Mouse (Mus musculus): Measurements from ENCODE around the gene Tmigd1. TPM values are rescaled to one million over a fixed set of nuclear protein-coding genes. Genes with fewer than 3 reads are reported as not detected.

Gene Tmigd1
- polyA plus RNA-seq, 1 experiment from 2014 or later = not detected

GRCm38 (mm10) chr11:76908651-76909050 lies 6.7 kb downstream of the Tmigd1 start:
- H3K4me1 ChIP-seq (ENCODE audit: control insufficient read depth, insufficient read depth, low read length) = no peaks in the 10 kb centered on the region
- no peak overlapping the region for H3K27ac ChIP-seq (ENCODE audit: low read length)
- no peaks in the 10 kb centered on the region for H3K9me3 ChIP-seq (ENCODE audit: control insufficient read depth, low read depth, low read length)
- no peak overlapping the region for H3K9ac ChIP-seq (replicated peaks; ENCODE audit: low read depth, low read length)
- no peak for ATAC-seq (ENCODE audit: insufficient number of reproducible peaks, insufficient read depth, low FRiP score, low read depth)
- no peaks in the 10 kb centered on the region for H3K27me3 ChIP-seq (ENCODE audit: control insufficient read depth, insufficient read depth, low read length)
- 85% methylated on average over 7 of the region's 7 CpGs for WGBS
- no peaks in the 10 kb centered on the region for H3K36me3 ChIP-seq (ENCODE audit: control insufficient read depth, insufficient read depth, low read length)
- no peak overlapping the region for H3K4me3 ChIP-seq (ENCODE audit: low read depth, low read length)
- no peak overlapping the region for H3K4me2 ChIP-seq (replicated peaks; ENCODE audit: low read depth, low read length)

- Histone ChIP-seq H3K9ac (replicated peaks; ENCODE audit: low read depth, low read length) (no peak overlapping the region), H3K27ac (ENCODE audit: low read length) (no peak overlapping the region), H3K9me3 (ENCODE audit: control insufficient read depth, low read depth, low read length) (no peaks in the 10 kb centered on the region), H3K4me2 (replicated peaks; ENCODE audit: low read depth, low read length) (no peak overlapping the region), H3K27me3 (ENCODE audit: control insufficient read depth, insufficient read depth, low read length) (no peaks in the 10 kb centered on the region), H3K4me3 (ENCODE audit: low read depth, low read length) (no peak overlapping the region), H3K4me1 (ENCODE audit: control insufficient read depth, insufficient read depth, low read length) (no peaks in the 10 kb centered on the region), H3K36me3 (ENCODE audit: control insufficient read depth, insufficient read depth, low read length) (no peaks in the 10 kb centered on the region)
- no peak for ATAC-seq (ENCODE audit: insufficient number of reproducible peaks, insufficient read depth, low FRiP score, low read depth)
- 53% methylated on average over 3 of the region's 3 CpGs for WGBS
These were observed 9.5 kb downstream of the Tmigd1 start for GRCm38 (mm10) chr11:76911325-76912054.

- Histone ChIP-seq H3K36me3 (ENCODE audit: control insufficient read depth, insufficient read depth, low read length) (no peaks in the 10 kb centered on the region), H3K4me1 (ENCODE audit: control insufficient read depth, insufficient read depth, low read length) (0 out of 2 replicates have a peak, but pooled peaks cover 4% of the 10 kb centered on the region), H3K9me3 (ENCODE audit: control insufficient read depth, low read depth, low read length) (no peaks in the 10 kb centered on the region), H3K4me3 (ENCODE audit: low read depth, low read length) (no peak overlapping the region), H3K27me3 (ENCODE audit: control insufficient read depth, insufficient read depth, low read length) (no peaks in the 10 kb centered on the region), H3K4me2 (replicated peaks; ENCODE audit: low read depth, low read length) (no peak overlapping the region), H3K9ac (replicated peaks; ENCODE audit: low read depth, low read length) (no peak overlapping the region), H3K27ac (ENCODE audit: low read length) (no peak overlapping the region)
- WGBS = 50% methylated on average over 7 of the region's 7 CpGs
- no peak for ATAC-seq (ENCODE audit: insufficient number of reproducible peaks, insufficient read depth, low FRiP score, low read depth)
These were observed 10.1 kb downstream of the Tmigd1 start for GRCm38 (mm10) chr11:76912055-76912395.

- no peak overlapping the region for H3K4me3 ChIP-seq (ENCODE audit: low read depth, low read length)
- no peaks in the 10 kb centered on the region for H3K36me3 ChIP-seq (ENCODE audit: control insufficient read depth, insufficient read depth, low read length)
- no peaks in the 10 kb centered on the region for H3K9me3 ChIP-seq (ENCODE audit: control insufficient read depth, low read depth, low read length)
- no peak for ATAC-seq (ENCODE audit: insufficient number of reproducible peaks, insufficient read depth, low FRiP score, low read depth)
- WGBS = 46% methylated on average over 7 of the region's 7 CpGs
- H3K4me2 ChIP-seq (replicated peaks; ENCODE audit: low read depth, low read length) = no peak overlapping the region
- H3K27me3 ChIP-seq (ENCODE audit: control insufficient read depth, insufficient read depth, low read length) = no peaks in the 10 kb centered on the region
- H3K9ac ChIP-seq (replicated peaks; ENCODE audit: low read depth, low read length) = no peak overlapping the region
- no peak overlapping the region for H3K27ac ChIP-seq (ENCODE audit: low read length)
- 0 out of 2 replicates have a peak, but pooled peaks cover 9% of the 10 kb centered on the region for H3K4me1 ChIP-seq (ENCODE audit: control insufficient read depth, insufficient read depth, low read length)
These were observed 12.4 kb downstream of the Tmigd1 start for GRCm38 (mm10) chr11:76914366-76914765.

- ATAC-seq (ENCODE audit: insufficient number of reproducible peaks, insufficient read depth, low FRiP score, low read depth) = no peak
- Histone ChIP-seq H3K4me3 (ENCODE audit: low read depth, low read length) (no peak overlapping the region), H3K4me2 (replicated peaks; ENCODE audit: low read depth, low read length) (peak overlapping the region; percentile 2), H3K27ac (ENCODE audit: low read length) (no peak overlapping the region), H3K27me3 (ENCODE audit: control insufficient read depth, insufficient read depth, low read length) (no peaks in the 10 kb centered on the region), H3K9me3 (ENCODE audit: control insufficient read depth, low read depth, low read length) (no peaks in the 10 kb centered on the region), H3K36me3 (ENCODE audit: control insufficient read depth, insufficient read depth, low read length) (no peaks in the 10 kb centered on the region), H3K9ac (replicated peaks; ENCODE audit: low read depth, low read length) (no peak overlapping the region), H3K4me1 (ENCODE audit: control insufficient read depth, insufficient read depth, low read length) (0 out of 2 replicates have a peak, but pooled peaks cover 9% of the 10 kb centered on the region)
- WGBS = 25% methylated on average over 13 of the region's 13 CpGs
These were observed 14.7 kb downstream of the Tmigd1 start for GRCm38 (mm10) chr11:76916539-76917229.

- Histone ChIP-seq H3K27me3 (ENCODE audit: control insufficient read depth, insufficient read depth, low read length) (no peaks in the 10 kb centered on the region), H3K4me3 (ENCODE audit: low read depth, low read length) (no peak overlapping the region), H3K9ac (replicated peaks; ENCODE audit: low read depth, low read length) (no peak overlapping the region), H3K4me1 (ENCODE audit: control insufficient read depth, insufficient read depth, low read length) (0 out of 2 replicates have a peak, but pooled peaks cover 9% of the 10 kb centered on the region), H3K4me2 (replicated peaks; ENCODE audit: low read depth, low read length) (peak overlapping the region; percentile 2; the same call in 1 of the 2 replicates), H3K9me3 (ENCODE audit: control insufficient read depth, low read depth, low read length) (no peaks in the 10 kb centered on the region), H3K27ac (ENCODE audit: low read length) (no peak overlapping the region), H3K36me3 (ENCODE audit: control insufficient read depth, insufficient read depth, low read length) (no peaks in the 10 kb centered on the region)
- 42% methylated on average over 3 of the region's 3 CpGs for WGBS
- no peak for ATAC-seq (ENCODE audit: insufficient number of reproducible peaks, insufficient read depth, low FRiP score, low read depth)
These were observed 15.2 kb downstream of the Tmigd1 start for GRCm38 (mm10) chr11:76917230-76917548.

- no peak overlapping the region for H3K9ac ChIP-seq (replicated peaks; ENCODE audit: low read depth, low read length)
- no peaks in the 10 kb centered on the region for H3K27me3 ChIP-seq (ENCODE audit: control insufficient read depth, insufficient read depth, low read length)
- H3K4me3 ChIP-seq (ENCODE audit: low read depth, low read length) = no peak overlapping the region
- WGBS = 56% methylated on average over 1 of the region's 1 CpGs
- no peaks in the 10 kb centered on the region for H3K36me3 ChIP-seq (ENCODE audit: control insufficient read depth, insufficient read depth, low read length)
- 0 out of 2 replicates have a peak, but pooled peaks cover 9% of the 10 kb centered on the region for H3K4me1 ChIP-seq (ENCODE audit: control insufficient read depth, insufficient read depth, low read length)
- no peaks in the 10 kb centered on the region for H3K9me3 ChIP-seq (ENCODE audit: control insufficient read depth, low read depth, low read length)
- no peak for ATAC-seq (ENCODE audit: insufficient number of reproducible peaks, insufficient read depth, low FRiP score, low read depth)
- no peak overlapping the region for H3K4me2 ChIP-seq (replicated peaks; ENCODE audit: low read depth, low read length)
- no peak overlapping the region for H3K27ac ChIP-seq (ENCODE audit: low read length)
These were observed 18.6 kb downstream of the Tmigd1 start for GRCm38 (mm10) chr11:76920607-76921006.

GRCm38 (mm10) chr11:76924759-76925236 lies 22.8 kb downstream of the Tmigd1 start, which contains the start of gene Blmh:
TSS of gene Blmh (plus strand) at chr11:76924809.
- Histone ChIP-seq H3K27ac (ENCODE audit: low read length) (no peak within 1 kb of the TSS), H3K9me3 (ENCODE audit: control insufficient read depth, low read depth, low read length) (no peaks in the 10 kb centered on the region), H3K36me3 (ENCODE audit: control insufficient read depth, insufficient read depth, low read length) (no peaks in the 10 kb centered on the region), H3K9ac (replicated peaks; ENCODE audit: low read depth, low read length) (no peak within 1 kb of the TSS), H3K4me3 (ENCODE audit: low read depth, low read length) (no peak within 1 kb of the TSS), H3K27me3 (ENCODE audit: control insufficient read depth, insufficient read depth, low read length) (no peaks in the 10 kb centered on the region), H3K4me2 (replicated peaks; ENCODE audit: low read depth, low read length) (no peak within 1 kb of the TSS), H3K4me1 (ENCODE audit: control insufficient read depth, insufficient read depth, low read length) (no peaks in the 10 kb centered on the region)
- WGBS = 57% methylated on average over 6 of the region's 6 CpGs
- ATAC-seq (ENCODE audit: insufficient number of reproducible peaks, insufficient read depth, low FRiP score, low read depth) = no peak
